Mouse (Mus musculus) layer of hippocampus, adult 11-12 months (tissue): ENCODE measurements at regions not wholly inside any gene's neighbourhood (a gene's known extent, or its start where the extent isn't known, plus 50 kb on each side); places are given as distances from the start of the nearest gene placed in this dataset.

Experiments
- DNase-seq: peaks from one replicate; pipeline ENCODE4 v3.0.0; 2022; ENCODE audit warnings: low spot score

- no peak for DNase-seq
Observed at GRCm38 (mm10) chr6:94900862-94901261, 200.9 kb upstream of the Lrig1 start.

- no peak for DNase-seq
Observed at GRCm38 (mm10) chr6:94898881-94899280, 198.9 kb upstream of the Lrig1 start.

GRCm38 (mm10) chr6:94890165-94890564 is 190.2 kb upstream of the Lrig1 start:
- DNase-seq: no peak

GRCm38 (mm10) chr6:94889271-94889670 is 189.3 kb upstream of the Lrig1 start:
- DNase-seq: no peak

- no peak for DNase-seq
Observed at GRCm38 (mm10) chr6:94881139-94881538, 181.2 kb upstream of the Lrig1 start.

- DNase-seq: no peak
Observed at GRCm38 (mm10) chr6:94875841-94876240, 175.9 kb upstream of the Lrig1 start.

GRCm38 (mm10) chr6:94875065-94875464 is 175.1 kb upstream of the Lrig1 start:
- no peak for DNase-seq

GRCm38 (mm10) chr6:94874415-94874814 is 174.5 kb upstream of the Lrig1 start:
- no peak for DNase-seq

- DNase-seq: no peak
Observed at GRCm38 (mm10) chr6:94867952-94868351, 168.0 kb upstream of the Lrig1 start.

- DNase-seq: no peak
Observed at GRCm38 (mm10) chr6:94865498-94865897, 165.5 kb upstream of the Lrig1 start.

GRCm38 (mm10) chr6:94858121-94858621 is 158.2 kb upstream of the Lrig1 start:
- DNase-seq: no peak

GRCm38 (mm10) chr6:94850121-94850520 is 150.2 kb upstream of the Lrig1 start:
- DNase-seq: no peak

- DNase-seq: no peak
Observed at GRCm38 (mm10) chr6:94849533-94849932, 149.6 kb upstream of the Lrig1 start.

GRCm38 (mm10) chr6:94848437-94848836 is 148.5 kb upstream of the Lrig1 start:
- DNase-seq: no peak

GRCm38 (mm10) chr6:94845821-94846220 is 145.9 kb upstream of the Lrig1 start:
- DNase-seq: no peak

- DNase-seq: no peak
Observed at GRCm38 (mm10) chr6:94842856-94843255, 142.9 kb upstream of the Lrig1 start.

GRCm38 (mm10) chr6:94841881-94842280 is 141.9 kb upstream of the Lrig1 start:
- no peak for DNase-seq

- DNase-seq: no peak
Observed at GRCm38 (mm10) chr6:94835742-94836141, 135.8 kb upstream of the Lrig1 start.

GRCm38 (mm10) chr6:94834551-94834950 is 134.6 kb upstream of the Lrig1 start:
- no peak for DNase-seq

- no peak for DNase-seq
Observed at GRCm38 (mm10) chr6:94830801-94831200, 130.8 kb upstream of the Lrig1 start.

GRCm38 (mm10) chr6:94829246-94829645 is 129.3 kb upstream of the Lrig1 start:
- DNase-seq: no peak

GRCm38 (mm10) chr6:94826656-94827055 is 126.7 kb upstream of the Lrig1 start:
- DNase-seq: no peak

- DNase-seq: no peak
Observed at GRCm38 (mm10) chr6:94818220-94818619, 118.3 kb upstream of the Lrig1 start.

- DNase-seq: no peak
Observed at GRCm38 (mm10) chr6:94816161-94816560, 116.2 kb upstream of the Lrig1 start.

- DNase-seq: no peak
Observed at GRCm38 (mm10) chr6:94814711-94815110, 114.8 kb upstream of the Lrig1 start.
